Mouse (Mus musculus) stomach, postnatal 0 days (tissue): ENCODE measurements around the gene Resp18. TPM values are rescaled to one million over a fixed set of nuclear protein-coding genes. Genes with fewer than 3 reads are reported as not detected.
"Not testable (repeated sequence)": the region's sequence is repeated elsewhere in the genome, so short reads cannot be mapped to it uniquely, and the experiment has no call there.

Experiments used
- ATAC-seq: fragments of 200-750 bp; cut with Nextera tagmentation; 2 replicates; pipeline ENCODE4 v1.8.0; 2017; ENCODE audit not compliant: low FRiP score, low TSS enrichment
- DNase-seq: peaks from one replicate; pipeline ENCODE4 v3.0.0-alpha.2; 2016; ENCODE audit warnings: low spot score
- H3K27ac ChIP-seq: fragments of 300-500 bp; sonication (generic); replicated peaks from 2 replicates; pipeline ENCODE4 v1.5.1; 2014; ENCODE audit warnings: mild to moderate bottlenecking, control low read depth
- H3K27me3 ChIP-seq: fragments of 300-500 bp; sonication (generic); 2 replicates; pipeline ENCODE4 v1.6.1; 2014; ENCODE audit warnings: low read length; ENCODE audit not compliant: control insufficient read depth, insufficient read depth
- H3K36me3 ChIP-seq: fragments of 300-500 bp; sonication (generic); 2 replicates; pipeline ENCODE4 v1.6.1; 2014; ENCODE audit warnings: low read length, mixed read lengths; ENCODE audit not compliant: control insufficient read depth, insufficient read depth
- H3K4me1 ChIP-seq: fragments of 300-500 bp; sonication (generic); replicated peaks from 2 replicates; pipeline ENCODE4 v1.6.1; 2014; ENCODE audit warnings: antibody characterized with exemption; ENCODE audit not compliant: control insufficient read depth, insufficient read depth
- H3K4me2 ChIP-seq: fragments of 300-500 bp; sonication (generic); replicated peaks from 2 replicates; pipeline ENCODE4 v1.6.1; 2014; ENCODE audit warnings: low read depth, mild to moderate bottlenecking, control low read depth, moderate library complexity
- H3K4me3 ChIP-seq: fragments of 300-500 bp; sonication (generic); 2 replicates; pipeline ENCODE4 v1.5.1; 2014; ENCODE audit warnings: low read depth, low read length, control low read depth
- H3K9ac ChIP-seq: fragments of 300-500 bp; sonication (generic); 2 replicates; pipeline ENCODE4 v1.6.1; 2014; ENCODE audit warnings: mild to moderate bottlenecking, low read length, control low read depth, mixed read lengths
- H3K9me3 ChIP-seq: fragments of 300-500 bp; sonication (generic); 2 replicates; pipeline ENCODE4 v1.6.1; 2016; ENCODE audit warnings: low read length; ENCODE audit not compliant: control insufficient read depth
- CTCF ChIP-seq: IDR thresholded peaks from 2 replicates; pipeline ENCODE4 v1.5.1; 2016; ENCODE audit warnings: antibody characterized with exemption, low read depth, mild to moderate bottlenecking, moderate library complexity
- EP300 ChIP-seq: optimal IDR thresholded peaks from 2 replicates; pipeline ENCODE3; 2016; ENCODE audit warnings: antibody characterized with exemption
- WGBS: fragments of 180-500 bp; shearing (Covaris S2); extraction: QIAGEN DNeasy Blood & Tissue Kit; methylation state at CpG from one replicate; pipeline ENCODE4 v1.1.7; 2014; 5-methylcytosine and 5-hydroxymethylcytosine counted together
- polyA plus RNA-seq: library from polyadenylated mRNA; unstranded; fragments of >200 nt; fragmentation: Nextera tagmentation; extraction: Ambion mirVana; gene quantifications from 2 replicates; pipeline ENCODE4 v1.2.1, GENCODE M21; 2015

Resp18 gene
- polyA plus RNA-seq, 1 experiment from 2014 or later, result 7.7 TPM

DNA sequence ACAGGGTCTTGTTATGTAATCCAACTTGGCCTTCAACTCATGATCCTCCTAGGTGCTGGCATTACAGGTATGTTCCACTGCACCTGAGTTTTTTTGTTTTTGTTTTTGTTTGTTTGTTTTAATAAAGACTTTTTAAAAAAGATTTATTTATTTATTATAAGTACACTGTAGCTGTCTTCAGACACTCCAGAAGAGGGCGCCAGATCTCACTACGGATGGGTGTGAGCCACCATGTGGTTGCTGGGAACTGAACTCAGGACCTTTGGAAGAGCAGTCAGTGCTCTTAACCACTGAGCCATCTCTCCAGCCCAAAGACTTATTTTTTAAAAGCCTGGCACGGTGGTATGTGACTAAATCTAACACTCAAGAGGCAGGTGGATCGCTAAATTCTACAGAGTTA lies 45.7 kb downstream of the Resp18 start:
- H3K4me1 ChIP-seq, H3K36me3 ChIP-seq, H3K4me3 ChIP-seq, H3K9me3 ChIP-seq, H3K27me3 ChIP-seq, H3K9ac ChIP-seq, ATAC-seq, DNase-seq, H3K4me2 ChIP-seq, H3K27ac ChIP-seq: not testable (repeated sequence)
- 78% methylated on average over 4 of the region's 4 CpGs for WGBS
- TF ChIP-seq CTCF, result peak; percentile 30

DNA sequence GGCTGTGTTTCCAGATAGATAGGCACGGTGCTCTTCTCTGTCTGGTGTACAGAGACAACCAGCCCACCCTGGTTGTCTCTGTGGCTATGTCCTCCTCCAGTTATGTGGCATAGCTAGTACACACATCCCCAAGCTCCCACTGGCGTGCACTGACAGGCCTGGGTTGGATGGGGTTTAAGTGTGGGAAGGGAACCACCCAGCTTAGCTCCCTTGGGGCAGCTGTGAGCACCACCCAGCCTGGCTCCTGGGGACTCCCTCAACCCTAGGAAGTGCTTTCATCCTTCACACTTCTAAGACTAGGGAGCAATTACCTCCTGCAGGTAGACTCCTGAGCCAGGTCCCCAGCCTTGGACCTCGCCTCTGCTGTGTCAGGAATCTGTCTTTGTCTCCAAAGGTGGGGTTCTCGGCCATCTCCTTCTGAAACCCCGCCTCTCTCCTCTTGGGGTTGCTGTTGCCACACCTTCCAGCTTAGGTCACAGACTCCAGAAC lies 46.5 kb downstream of the Resp18 start, which contains the start of gene A630095N17Rik:
TSS of gene A630095N17Rik (minus strand) at position 439 of the 489 bp plus-strand sequence.
- 60% methylated on average over 5 of the region's 5 CpGs for WGBS
- no peaks in the 10 kb centered on the region for H3K36me3 ChIP-seq
- DNase-seq (no peak), ATAC-seq (no peak)
- H3K9me3 ChIP-seq, result no peaks in the 10 kb centered on the region
- H3K4me2 ChIP-seq, result no peak within 1 kb of the TSS
- no peaks in the 10 kb centered on the region for H3K27me3 ChIP-seq
- no peak within 1 kb of the TSS for H3K4me3 ChIP-seq
- TF ChIP-seq CTCF, result no peak
- TF ChIP-seq EP300, result no peak
- H3K4me1 ChIP-seq, result no peaks in the 10 kb centered on the region
- peak within 1 kb of the TSS; percentile 70 for H3K27ac ChIP-seq
- no peak within 1 kb of the TSS for H3K9ac ChIP-seq

DNA sequence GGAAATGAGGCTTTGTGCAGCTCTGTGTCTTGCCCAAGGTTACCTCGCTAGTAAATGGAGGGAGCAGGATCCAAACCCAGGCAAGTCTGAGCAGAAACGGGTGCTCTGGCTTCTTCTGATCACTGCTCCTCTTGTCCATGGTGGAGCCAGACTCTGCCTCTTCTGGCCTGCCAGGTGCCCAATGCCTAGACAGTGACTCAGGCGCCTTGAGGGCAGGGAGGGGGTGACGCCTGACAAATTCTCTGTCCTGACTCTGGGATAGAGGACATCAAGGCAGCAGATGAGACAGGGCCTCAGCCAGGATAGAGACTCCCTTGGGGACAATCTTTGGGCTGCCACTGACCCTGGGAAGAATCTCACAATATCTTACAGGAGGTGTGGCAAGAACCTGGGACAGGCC lies 47.0 kb downstream of the Resp18 start:
- H3K27ac ChIP-seq, result peak overlapping the region; percentile 70

DNA sequence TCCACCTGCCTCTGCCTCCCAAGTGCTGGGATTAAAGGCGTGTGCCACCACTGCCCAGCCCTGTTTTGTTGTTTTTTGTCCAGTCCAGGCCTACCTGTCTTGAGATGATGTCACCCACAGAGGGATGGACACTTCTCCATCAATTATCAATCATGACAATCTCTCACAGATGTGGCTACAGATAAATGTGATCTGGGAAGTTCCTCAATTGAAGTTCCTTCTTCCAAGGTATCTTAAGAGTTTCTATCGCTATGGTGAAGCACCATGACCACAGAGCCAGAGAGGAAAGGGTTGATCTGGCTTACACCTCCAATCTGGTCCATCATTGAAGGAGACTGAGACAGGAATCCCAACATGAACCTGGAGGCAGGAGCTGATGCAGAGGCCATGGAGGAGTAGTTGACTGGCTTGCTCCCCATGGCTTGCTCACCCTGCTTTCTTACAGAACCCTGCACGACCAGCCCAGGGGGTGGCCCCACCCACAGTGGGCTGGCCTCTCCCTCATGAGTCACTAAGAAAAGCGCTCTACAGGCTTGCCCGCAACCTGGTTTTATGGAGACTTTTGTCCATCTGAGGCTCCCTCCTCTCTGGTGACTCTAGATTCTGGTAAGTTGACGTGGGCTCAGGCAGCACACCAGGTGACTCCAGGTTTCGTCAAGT lies 47.8 kb downstream of the Resp18 start:
- Histone ChIP-seq H3K36me3 (no peaks in the 10 kb centered on the region), H3K4me1 (no peaks in the 10 kb centered on the region), H3K9ac (no peak overlapping the region), H3K4me2 (no peak overlapping the region), H3K27me3 (no peaks in the 10 kb centered on the region), H3K4me3 (no peak overlapping the region), H3K27ac (peak overlapping the region; percentile 70), H3K9me3 (no peaks in the 10 kb centered on the region)
- TF ChIP-seq CTCF (no peak), EP300 (no peak)
- peak; percentile 66 for DNase-seq
- 63% methylated on average over 7 of the region's 7 CpGs for WGBS
- peak; percentile 78 for ATAC-seq

More for the DNA sequence above, 47.0 kb downstream of the Resp18 start:
- Histone ChIP-seq H3K4me2 (no peak overlapping the region), H3K4me1 (no peaks in the 10 kb centered on the region), H3K27me3 (no peaks in the 10 kb centered on the region), H3K4me3 (no peak overlapping the region), H3K9ac (no peak overlapping the region), H3K36me3 (no peaks in the 10 kb centered on the region), H3K9me3 (no peaks in the 10 kb centered on the region)
- DNase-seq (no peak), ATAC-seq (no peak)
- TF ChIP-seq CTCF (no peak), EP300 (no peak)
- WGBS, result 74% methylated on average over 4 of the region's 4 CpGs

DNA sequence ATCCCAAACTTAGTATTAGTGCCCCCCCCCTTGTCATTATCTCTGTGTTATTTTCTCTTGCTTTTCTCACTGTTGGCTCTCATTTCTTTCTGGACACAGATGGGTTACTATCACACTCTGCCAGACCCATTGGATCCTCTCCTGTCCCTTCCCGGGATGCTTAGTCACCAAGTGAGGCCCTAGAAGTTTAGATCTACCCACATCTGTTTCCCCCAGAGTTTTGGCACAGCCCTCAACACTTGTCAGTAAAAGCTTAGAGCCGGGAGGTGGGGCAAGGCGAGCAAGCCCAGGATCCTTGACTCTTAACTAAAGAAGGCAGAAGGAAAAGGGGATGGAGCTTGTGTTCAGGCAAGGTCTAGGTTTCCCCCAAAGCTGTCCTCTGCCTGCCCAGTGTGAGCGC lies 49.1 kb downstream of the Resp18 start:
- Histone ChIP-seq H3K4me2 (no peak overlapping the region), H3K36me3 (no peaks in the 10 kb centered on the region), H3K27ac (no peak overlapping the region), H3K9me3 (no peaks in the 10 kb centered on the region), H3K9ac (no peak overlapping the region), H3K27me3 (no peaks in the 10 kb centered on the region), H3K4me3 (no peak overlapping the region), H3K4me1 (no peaks in the 10 kb centered on the region)
- DNase-seq, result no peak
- ATAC-seq, result no peak
- TF ChIP-seq CTCF (no peak), EP300 (no peak)
- 58% methylated on average over 4 of the region's 4 CpGs for WGBS

DNA sequence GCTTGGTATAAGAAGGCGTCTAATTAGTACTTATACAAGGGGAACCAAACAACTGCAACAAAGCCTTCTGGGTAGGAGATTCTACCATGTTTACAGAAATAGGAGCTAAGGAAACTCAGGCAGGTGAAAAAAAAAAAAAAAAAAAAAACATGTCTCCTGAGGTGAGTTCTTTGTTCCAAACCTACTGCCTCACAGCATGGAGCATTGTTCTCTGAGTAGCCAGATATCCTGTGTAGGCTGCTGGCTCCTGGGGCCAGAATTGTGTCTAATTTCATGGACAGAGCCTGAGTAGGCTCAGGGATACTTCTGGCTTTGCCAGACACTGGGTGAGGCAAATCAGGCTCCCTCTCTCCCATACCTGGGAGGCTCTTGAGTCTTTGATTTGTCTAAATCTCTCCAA lies 50.6 kb downstream of the Resp18 start:
- Histone ChIP-seq H3K9me3 (no peaks in the 10 kb centered on the region), H3K4me2 (no peak overlapping the region), H3K27ac (no peak overlapping the region), H3K4me3 (no peak overlapping the region), H3K9ac (no peak overlapping the region), H3K36me3 (no peaks in the 10 kb centered on the region), H3K4me1 (no peaks in the 10 kb centered on the region), H3K27me3 (no peaks in the 10 kb centered on the region)
- no peak for DNase-seq
- 73% methylated on average over 1 of the region's 1 CpGs for WGBS
- no peak for ATAC-seq
- TF ChIP-seq EP300, result no peak
